Mouse (Mus musculus) T-helper 2 cell (primary cell): ENCODE results near the gene Lyrm4.

Experiments
- in situ Hi-C: fragments of 300-600 bp; cut with MboI, MseI; formaldehyde crosslinking; loops from one replicate; pipeline ENCODE4 v1.15.1; 2025; ENCODE audit warnings: high pct_unique_total_duplicates

The Lyrm4 gene

DNA sequence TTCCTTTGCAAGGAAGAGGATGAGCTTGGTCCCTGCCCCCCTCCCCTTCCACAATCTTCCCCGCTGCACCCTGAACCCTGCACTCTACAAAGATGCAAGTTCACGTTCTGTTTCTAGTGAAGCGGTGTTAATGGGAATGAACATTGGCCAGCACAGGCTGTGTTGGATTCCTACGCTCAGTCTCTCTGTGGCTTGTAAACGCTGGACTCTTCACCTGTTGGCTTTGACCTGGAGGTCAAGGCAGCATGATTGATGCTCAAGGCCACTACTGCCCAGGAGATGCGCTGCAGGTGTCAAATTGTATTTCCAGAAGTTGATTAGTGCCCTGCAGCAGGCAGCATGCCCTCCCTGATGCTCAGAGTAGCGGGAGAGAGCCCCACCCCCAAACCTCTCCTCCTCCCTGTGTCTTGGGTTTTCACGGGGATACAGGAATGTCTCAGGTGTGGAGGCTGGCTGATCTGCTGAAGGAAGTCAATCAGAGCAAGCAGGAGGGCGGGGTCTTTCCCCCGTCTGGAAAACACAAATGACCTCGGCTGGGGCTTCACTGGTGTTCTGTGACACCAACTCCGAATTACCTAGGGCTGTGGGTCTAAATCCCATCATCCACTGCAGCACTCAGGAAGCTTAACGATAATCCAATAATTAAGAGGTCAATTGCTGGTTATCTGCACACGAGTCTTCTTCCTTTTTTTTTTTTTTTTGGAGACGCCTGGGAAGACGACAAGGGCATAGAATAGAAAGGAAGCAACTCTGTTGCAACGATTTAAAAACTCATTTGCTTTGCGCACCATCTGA lies 177.3 kb downstream of the Lyrm4 start:
- in situ Hi-C loops: no loop called here

GRCm38 (mm10) chr13:35937991-35938390 lies 179.3 kb downstream of the Lyrm4 start:
- in situ Hi-C loops: no loop called here
